19 mouse cellular contexts compared by ENCODE assay signal in genomic region chr4:43456470-43456869, GRCm38 (mm10). TPM values are rescaled to one million over a fixed set of nuclear protein-coding genes. Genes with fewer than 3 reads are reported as not detected.
DNase-seq lines count a peak whose midpoint lies in the region; ATAC-seq lines count a peak whose summit lies in the region.
"Had no signal": no experiment of that assay in that cellular context is flagged by ENCODE, and none has a peak within 500 bp of the region (broad histone marks: within the 10 kb centered on the region; RNA-seq: fewer than 3 reads in every experiment).

No protein-coding gene starts in this region.

- H3K4me2 ChIP-seq in kidney, embryonic 15.5 days, result no peak overlapping the region

- no peaks in the 10 kb centered on the region for H3K36me3 ChIP-seq in kidney, embryonic 15.5 days
- H3K36me3 ChIP-seq: embryonic facial prominence, embryonic 10.5 days; G1E; heart, embryonic 10.5 days had no signal

- peaks cover 36% of the 10 kb centered on the region for H3K4me1 ChIP-seq in kidney, embryonic 15.5 days

- 30% methylated on average over 4 of the region's 4 CpGs for WGBS in kidney, embryonic 15.5 days

- peak; percentile 37; the same call in 1 of the 2 replicates for ATAC-seq in monocyte, adult 5-6 weeks (replicated peaks; ENCODE audit: insufficient number of reproducible peaks, low FRiP score, low TSS enrichment, poor library complexity, severe bottlenecking)
- ATAC-seq in kidney, embryonic 15.5 days (replicated peaks; ENCODE audit: low FRiP score), result no peak
- ATAC-seq: intestine, embryonic 16.5 days had no signal

- peaks cover 37% of the 10 kb centered on the region for H3K27me3 ChIP-seq in kidney, embryonic 15.5 days

- no peak overlapping the region for H3K4me3 ChIP-seq in kidney, embryonic 15.5 days (replicated peaks)
- H3K4me3 ChIP-seq: embryonic facial prominence, embryonic 10.5 days; heart, embryonic 10.5 days had no signal

- no peaks in the 10 kb centered on the region for H3K9me3 ChIP-seq in kidney, embryonic 15.5 days (replicated peaks)
- H3K9me3 ChIP-seq: embryonic facial prominence, embryonic 10.5 days; G1E; heart, embryonic 10.5 days had no signal

- H3K9ac ChIP-seq in kidney, embryonic 15.5 days, result no peak overlapping the region

- DNase-seq in CD4-positive helper T cell, adult 2 months (ENCODE audit: low read depth, low spot score), result peak; percentile 86
- DNase-seq in T-cell, adult 2 months (ENCODE audit: low spot score), result peak; percentile 88
- DNase-seq in thymus, postnatal 0 days (ENCODE audit: low spot score), result peak; percentile 80
- DNase-seq in cerebellum, postnatal 4 days (ENCODE audit: low spot score in 2 of 2), result no peak
- no peak for DNase-seq in urinary bladder, postnatal 4 days (ENCODE audit: low spot score in 2 of 2)
- DNase-seq: cerebellum, adult 9-11 months; heart, postnatal 36 days; kidney, postnatal 36 days; right cerebral cortex, postnatal 25 days had no signal

- no peak overlapping the region for H3K27ac ChIP-seq in kidney, embryonic 15.5 days
- H3K27ac ChIP-seq: embryonic facial prominence, embryonic 10.5 days; macrophage had no signal

RNA-seq across cellular contexts. Expression of gene Cd72, which starts 2.0 kb away (rescaled TPM):
- 76.6 to 146 TPM (median 108 TPM) in 3 replicates for total RNA-seq in monocyte, adult 5-6 weeks (2017)
- 6.4 and 6.6 TPM in 2 replicates for polyA plus RNA-seq in thymus, postnatal 0 days (2015; fragmentation: Nextera tagmentation; extraction: Ambion mirVana)
- 3.0 and 4.3 TPM in 2 replicates for polyA plus RNA-seq in kidney, embryonic 15.5 days (2015; fragmentation: Nextera tagmentation; extraction: Ambion mirVana)
- total RNA-seq: midbrain, postnatal 0 days had no signal

RNA-seq across cellular contexts. Expression of gene Tesk1, which starts 14.7 kb away (rescaled TPM):
- total RNA-seq in monocyte, adult 5-6 weeks (2017), result 12.8 to 21.7 TPM (median 12.9 TPM) in 3 replicates
- polyA plus RNA-seq in thymus, postnatal 0 days (2015; fragmentation: Nextera tagmentation; extraction: Ambion mirVana), result 2.1 and 2.8 TPM in 2 replicates
- polyA plus RNA-seq in kidney, embryonic 15.5 days (2015; fragmentation: Nextera tagmentation; extraction: Ambion mirVana), result 5.9 and 7.4 TPM in 2 replicates

RNA-seq across cellular contexts. Expression of gene Sit1, which starts 27.1 kb away (rescaled TPM):
- total RNA-seq in monocyte, adult 5-6 weeks (2017), result 0.49 to 5.0 TPM (median 0.64 TPM) in 3 replicates
- polyA plus RNA-seq in thymus, postnatal 0 days (2015; fragmentation: Nextera tagmentation; extraction: Ambion mirVana), result 138 and 168 TPM in 2 replicates
- polyA plus RNA-seq in kidney, embryonic 15.5 days (2015; fragmentation: Nextera tagmentation; extraction: Ambion mirVana), result not detected in 2 replicates
- total RNA-seq: G1E; heart, postnatal 36 days; liver, adult 2 months; midbrain, postnatal 0 days had no signal
- polyA plus RNA-seq: embryonic facial prominence, embryonic 10.5 days; G1E; heart, embryonic 10.5 days; intestine, embryonic 16.5 days; macrophage; midbrain, postnatal 0 days; testis, adult 2 months had no signal

RNA-seq across cellular contexts. Expression of gene Fam166b, which starts 27.5 kb away (rescaled TPM):
- total RNA-seq in monocyte, adult 5-6 weeks (2017), result 1.1 to 2.8 TPM in 2 of 3 replicates, not detected in the other
- polyA plus RNA-seq in thymus, postnatal 0 days (2015; fragmentation: Nextera tagmentation; extraction: Ambion mirVana), result 0.14 and 0.19 TPM in 2 replicates
- polyA plus RNA-seq in kidney, embryonic 15.5 days (2015; fragmentation: Nextera tagmentation; extraction: Ambion mirVana), result 0.27 and 0.44 TPM in 2 replicates
- total RNA-seq: heart, postnatal 36 days; liver, adult 2 months had no signal
- polyA plus RNA-seq: embryonic facial prominence, embryonic 10.5 days; G1E; heart, embryonic 10.5 days; liver, adult 2 months; macrophage had no signal

RNA-seq across cellular contexts. Expression of gene Ccdc107, which starts 36.2 kb away (rescaled TPM):
- total RNA-seq in monocyte, adult 5-6 weeks (2017), result 21.2 to 29.5 TPM (median 29.3 TPM) in 3 replicates
- polyA plus RNA-seq in thymus, postnatal 0 days (2015; fragmentation: Nextera tagmentation; extraction: Ambion mirVana), result 85.1 and 92.8 TPM in 2 replicates
- 69.5 and 72.2 TPM in 2 replicates for polyA plus RNA-seq in kidney, embryonic 15.5 days (2015; fragmentation: Nextera tagmentation; extraction: Ambion mirVana)

Comparison
In these comparisons a context has a peak if more than half of its experiments do, and no peak if none do; other contexts are left out.
1. DNase-seq: peak in CD4-positive helper T cell, adult 2 months (single experiment), T-cell, adult 2 months (single experiment) and thymus, postnatal 0 days (single experiment); none in cerebellum, postnatal 4 days (0 of 2) and urinary bladder, postnatal 4 days (0 of 2).
2. RNA of gene Sit1, which starts 27.1 kb away (polyA plus RNA-seq): 138 to 168 TPM in thymus, postnatal 0 days; not detected in kidney, embryonic 15.5 days; every median in the first group is over 100 times any median in the second.